Comparison of ENCODE assay signal across 21 mouse cellular contexts in the genomic region with DNA sequence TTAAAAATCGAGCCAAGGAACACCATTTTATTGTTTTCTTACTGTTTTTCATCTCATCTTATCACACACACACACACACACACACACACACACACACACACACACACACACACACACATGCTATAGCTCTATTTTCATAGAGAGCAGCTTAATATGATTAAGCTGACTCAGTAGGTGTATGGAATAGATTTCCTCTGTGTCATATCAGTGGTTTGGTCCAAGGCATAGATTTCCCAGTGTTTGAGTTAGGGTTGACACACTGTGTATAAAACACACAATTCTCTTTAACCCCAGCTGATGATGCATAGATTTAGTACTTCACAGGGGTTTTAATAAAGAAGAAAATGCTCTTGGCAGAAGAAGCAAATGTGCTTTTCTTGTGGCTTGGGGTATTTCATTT.
A peak's percentile ranks its signal among the peaks of the same experiment; 100 is the strongest.
DNase-seq lines count a peak whose midpoint lies in the region; ATAC-seq and TF ChIP-seq lines count a peak whose summit lies in the region.
"Had no signal": no experiment of that assay in that cellular context is flagged by ENCODE, and none has a peak within 500 bp of the region (broad histone marks: within the 10 kb centered on the region; RNA-seq: fewer than 3 reads in every experiment).

No protein-coding gene starts in this region.

- DNase-seq in embryonic facial prominence, embryonic 14.5 days (ENCODE audit: low spot score) = peak; percentile 28
- no peak for DNase-seq in embryonic facial prominence, embryonic 10.5 days (ENCODE audit: low spot score)
- DNase-seq in 3T3-L1 (ENCODE audit: low read depth, low spot score) = peak; percentile 41
- DNase-seq in midbrain, embryonic 14.5 days = no peak
- no peak for DNase-seq in adrenal gland, adult 8-10 months
- DNase-seq: adrenal gland, postnatal 10 days; adrenal gland, postnatal 25 days; cerebellum, adult 11 months; cerebellum, adult 18-20 months; cerebellum, adult 8-10 months; cerebellum, adult 9-11 months; cerebellum, postnatal 14 days had no signal

- H3K4me3 ChIP-seq in embryonic facial prominence, embryonic 14.5 days (ENCODE audit: low read depth, low read length) = no peak overlapping the region
- H3K4me3 ChIP-seq in embryonic facial prominence, embryonic 10.5 days = no peak overlapping the region
- no peak overlapping the region for H3K4me3 ChIP-seq in embryonic fibroblast, embryonic 13.5 days (ENCODE audit: insufficient read depth, low read length)
- no peak overlapping the region for H3K4me3 ChIP-seq in midbrain, embryonic 14.5 days (replicated peaks; ENCODE audit: low read depth, low read length)
- H3K4me3 ChIP-seq: embryonic facial prominence, embryonic 13.5 days; erythroblast, embryonic 14.5 days; forebrain, embryonic 10.5 days; forebrain, embryonic 12.5 days had no signal

- no peak overlapping the region for H3K27ac ChIP-seq in embryonic facial prominence, embryonic 14.5 days (replicated peaks; ENCODE audit: low read depth, low read length)
- no peak overlapping the region for H3K27ac ChIP-seq in embryonic facial prominence, embryonic 10.5 days (replicated peaks)
- peak overlapping the region; percentile 76 for H3K27ac ChIP-seq in embryonic fibroblast, embryonic 13.5 days (ENCODE audit: insufficient read depth, low read length)
- H3K27ac ChIP-seq in midbrain, embryonic 14.5 days (replicated peaks; ENCODE audit: low read depth, low read length) = no peak overlapping the region
- H3K27ac ChIP-seq: embryonic facial prominence, embryonic 13.5 days; forebrain, embryonic 10.5 days; forebrain, embryonic 12.5 days had no signal

- H3K4me2 ChIP-seq in embryonic facial prominence, embryonic 14.5 days (ENCODE audit: low read depth, low read length) = no peak overlapping the region
- no peak overlapping the region for H3K4me2 ChIP-seq in midbrain, embryonic 14.5 days (ENCODE audit: low read length)
- H3K4me2 ChIP-seq: embryonic facial prominence, embryonic 13.5 days; forebrain, embryonic 12.5 days had no signal

- no peak for ATAC-seq in embryonic facial prominence, embryonic 14.5 days (ENCODE audit: low read depth)
- no peak for ATAC-seq in midbrain, embryonic 14.5 days (ENCODE audit: low FRiP score, low TSS enrichment)
- ATAC-seq: activated CD4-positive, CD25-positive, alpha-beta regulatory T cell, adult 4 months; forebrain, embryonic 14.5 days; forebrain, embryonic 16.5 days; Patski had no signal

- TF ChIP-seq CTCF in embryonic fibroblast, embryonic 13.5 days (IDR thresholded peaks at IDR 0.05; ENCODE audit: borderline replicate concordance, insufficient read depth, low read length) = no peak

- 78% methylated on average over 1 of the region's 1 CpGs for WGBS in embryonic facial prominence, embryonic 14.5 days
- 78% methylated on average over 1 of the region's 1 CpGs for WGBS in embryonic facial prominence, embryonic 10.5 days
- 73% methylated on average over 1 of the region's 1 CpGs for WGBS in midbrain, embryonic 14.5 days

- TF ChIP-seq POLR2A in embryonic fibroblast, embryonic 13.5 days (IDR thresholded peaks at IDR 0.05; ENCODE audit: low read depth, low read length) = no peak

- H3K4me1 ChIP-seq in embryonic facial prominence, embryonic 14.5 days (ENCODE audit: control insufficient read depth, insufficient read depth, low read length) = peaks cover 10% of the 10 kb centered on the region
- peaks cover 25% of the 10 kb centered on the region for H3K4me1 ChIP-seq in embryonic facial prominence, embryonic 10.5 days
- H3K4me1 ChIP-seq in embryonic fibroblast, embryonic 13.5 days (ENCODE audit: control insufficient read depth, insufficient read depth, low read length) = peaks cover 4% of the 10 kb centered on the region; the same call in 1 of the 2 replicates
- no peaks in the 10 kb centered on the region for H3K4me1 ChIP-seq in midbrain, embryonic 14.5 days (ENCODE audit: control insufficient read depth, insufficient read depth, low read length)
- H3K4me1 ChIP-seq: forebrain, embryonic 12.5 days had no signal

- no peaks in the 10 kb centered on the region for H3K36me3 ChIP-seq in embryonic facial prominence, embryonic 14.5 days (ENCODE audit: control insufficient read depth, insufficient read depth, low read length)
- H3K36me3 ChIP-seq in embryonic facial prominence, embryonic 10.5 days (replicated peaks) = no peaks in the 10 kb centered on the region
- no peaks in the 10 kb centered on the region for H3K36me3 ChIP-seq in midbrain, embryonic 14.5 days (ENCODE audit: control insufficient read depth, insufficient read depth, low read length)
- H3K36me3 ChIP-seq: embryonic facial prominence, embryonic 13.5 days; forebrain, embryonic 10.5 days; forebrain, embryonic 12.5 days had no signal

- H3K9ac ChIP-seq in embryonic facial prominence, embryonic 14.5 days (ENCODE audit: low read depth, low read length) = no peak overlapping the region
- H3K9ac ChIP-seq in midbrain, embryonic 14.5 days (replicated peaks; ENCODE audit: low read length) = no peak overlapping the region
- H3K9ac ChIP-seq: embryonic facial prominence, embryonic 13.5 days; forebrain, embryonic 12.5 days had no signal

- H3K27me3 ChIP-seq in embryonic facial prominence, embryonic 14.5 days (replicated peaks; ENCODE audit: control insufficient read depth, insufficient read depth, low read length) = no peaks in the 10 kb centered on the region
- no peaks in the 10 kb centered on the region for H3K27me3 ChIP-seq in embryonic facial prominence, embryonic 10.5 days (replicated peaks; ENCODE audit: low read depth, poor library complexity, severe bottlenecking)
- H3K27me3 ChIP-seq in midbrain, embryonic 14.5 days (ENCODE audit: control insufficient read depth, insufficient read depth, low read length) = no peaks in the 10 kb centered on the region
- H3K27me3 ChIP-seq: embryonic facial prominence, embryonic 13.5 days; forebrain, embryonic 12.5 days; Patski had no signal

- H3K9me3 ChIP-seq in embryonic facial prominence, embryonic 14.5 days (ENCODE audit: control insufficient read depth, low read length) = no peaks in the 10 kb centered on the region
- no peaks in the 10 kb centered on the region for H3K9me3 ChIP-seq in embryonic facial prominence, embryonic 10.5 days
- H3K9me3 ChIP-seq in midbrain, embryonic 14.5 days (ENCODE audit: control insufficient read depth, low read length) = no peaks in the 10 kb centered on the region
- H3K9me3 ChIP-seq: embryonic facial prominence, embryonic 13.5 days; forebrain, embryonic 10.5 days; forebrain, embryonic 12.5 days had no signal

Comparison
In these comparisons a context has a peak if more than half of its experiments do, and no peak if none do; other contexts are left out.
1. DNase-seq: peak in embryonic facial prominence, embryonic 14.5 days (single experiment) and 3T3-L1 (single experiment); none in embryonic facial prominence, embryonic 10.5 days (single experiment), midbrain, embryonic 14.5 days (single experiment) and adrenal gland, adult 8-10 months (single experiment).